Mouse (Mus musculus) brown adipose tissue, adult 24 weeks (tissue): ENCODE data around the gene Sprr3. TPM values are rescaled to one million over a fixed set of nuclear protein-coding genes. Genes with fewer than 3 reads are reported as not detected.

Experiments used
- H3K27ac ChIP-seq: fragments of 200-500 bp; replicated peaks from 2 replicates; pipeline ENCODE4 v1.5.1; 2012; ENCODE audit warnings: low read depth, mild to moderate bottlenecking, low read length
- H3K4me1 ChIP-seq: fragments of 200-500 bp; 2 replicates; pipeline ENCODE4 v1.6.1; 2012; ENCODE audit warnings: low read length, mixed read lengths; ENCODE audit not compliant: control insufficient read depth, insufficient read depth, insufficient read length
- H3K4me3 ChIP-seq: fragments of 200-500 bp; 2 replicates; pipeline ENCODE4 v1.5.1; 2012; ENCODE audit warnings: low read depth, mild to moderate bottlenecking, low read length, moderate library complexity; ENCODE audit not compliant: insufficient read depth
- polyA plus RNA-seq: library from polyadenylated mRNA; stranded (reverse); fragments of >200 nt; gene quantifications from 2 replicates; pipeline ENCODE4 v1.2.4, GENCODE M21; 2012; ENCODE audit not compliant: missing spikeins, insufficient read depth, insufficient read length

The Sprr3 gene
- polyA plus RNA-seq, 1 experiment = not detected

GRCm38 (mm10) chr3:92417782-92418181 is 40.7 kb downstream of the Sprr3 start, which contains the start of gene Sprr2j-ps:
TSS of gene Sprr2j-ps (plus strand) at chr3:92418082.
- H3K4me1 ChIP-seq = no peaks in the 10 kb centered on the region
- H3K27ac ChIP-seq = no peak within 1 kb of the TSS
- no peak within 1 kb of the TSS for H3K4me3 ChIP-seq

GRCm38 (mm10) chr3:92407691-92408090 is 50.8 kb downstream of the Sprr3 start, which contains the start of gene Sprr2i:
TSS of gene Sprr2i (plus strand) at chr3:92407991.
- H3K27ac ChIP-seq = no peak within 1 kb of the TSS

More at GRCm38 (mm10) chr3:92407691-92408090, 50.8 kb downstream of the Sprr3 start, which contains the start of gene Sprr2i:
- H3K4me1 ChIP-seq = no peaks in the 10 kb centered on the region
- no peak within 1 kb of the TSS for H3K4me3 ChIP-seq

Other genes with a start within 250 kb of the Sprr3 start
- gene Sprr2a1, start 242.9 kb downstream of the Sprr3 start, polyA plus RNA-seq = not detected in 2 replicates
- gene Sprr2a2, start 242.8 kb downstream of the Sprr3 start, polyA plus RNA-seq = not detected in 2 replicates
- gene Sprr2a3, start 173.3 kb downstream of the Sprr3 start, polyA plus RNA-seq = not detected in 2 replicates
- gene Sprr2b, start 142.1 kb downstream of the Sprr3 start, polyA plus RNA-seq = not detected in 2 replicates
- gene Sprr2d, start 119.6 kb downstream of the Sprr3 start, polyA plus RNA-seq = not detected in 2 replicates
- not detected in 2 replicates for gene Sprr2e, start 106.6 kb downstream of the Sprr3 start, polyA plus RNA-seq
- gene Sprr2f, start 93.5 kb downstream of the Sprr3 start, polyA plus RNA-seq = not detected in 2 replicates
- gene Sprr2h, start 73.0 kb downstream of the Sprr3 start, polyA plus RNA-seq = not detected in 2 replicates
- gene Sprr2i, start 50.7 kb downstream of the Sprr3 start, polyA plus RNA-seq = not detected in 2 replicates
- gene Sprr2j-ps, start 40.6 kb downstream of the Sprr3 start, polyA plus RNA-seq = not detected in 2 replicates
- 31.8 and 35.2 TPM in 2 replicates for gene Gm9774, start 29.3 kb downstream of the Sprr3 start, polyA plus RNA-seq
- gene Sprr2k, start 26.1 kb downstream of the Sprr3 start, polyA plus RNA-seq = not detected in 2 replicates
- not detected in 2 replicates for gene Sprr1b, start 19.9 kb downstream of the Sprr3 start, polyA plus RNA-seq
- gene Sprr1a, start 27.2 kb upstream of the Sprr3 start, polyA plus RNA-seq = not detected in 2 replicates
- not detected in 2 replicates for gene Sprr4, start 41.8 kb upstream of the Sprr3 start, polyA plus RNA-seq
- gene 2310046K23Rik, start 75.8 kb upstream of the Sprr3 start, polyA plus RNA-seq = not detected in 2 replicates
- gene Ivl, start 115.0 kb upstream of the Sprr3 start, polyA plus RNA-seq = not detected in 2 replicates
- gene Smcp, start 130.3 kb upstream of the Sprr3 start, polyA plus RNA-seq = not detected in 2 replicates
- not detected in 2 replicates for gene 2210017I01Rik, start 148.8 kb upstream of the Sprr3 start, polyA plus RNA-seq
- gene Lce6a, start 162.9 kb upstream of the Sprr3 start, polyA plus RNA-seq = not detected in 2 replicates
- not detected in 2 replicates for gene Lce1a1, start 189.6 kb upstream of the Sprr3 start, polyA plus RNA-seq
- not detected in 2 replicates for gene Lce1b, start 198.2 kb upstream of the Sprr3 start, polyA plus RNA-seq
- not detected in 2 replicates for gene Lce1a2, start 211.6 kb upstream of the Sprr3 start, polyA plus RNA-seq
- not detected in 2 replicates for gene Lce1c, start 220.5 kb upstream of the Sprr3 start, polyA plus RNA-seq
- not detected in 2 replicates for gene Lce1d, start 228.5 kb upstream of the Sprr3 start, polyA plus RNA-seq